Mouse (Mus musculus) mouse embryonic stem cell (cell line): ENCODE results near the gene Cant1.
"Not testable (repeated sequence)": the region's sequence is repeated elsewhere in the genome, so short reads cannot be mapped to it uniquely, and the experiment has no call there.

ENCODE experiments used
- in situ Hi-C, 2 experiments: fragments of 300-500 bp; cut with MboI; formaldehyde crosslinking; loops; 1 replicate in 1 of 2; 3 replicates in 1 of 2; pipeline ENCODE4 v1.14.3; 2019 to 2020; ENCODE audit warnings: low sequenced_read_pairs in 2 of 2, low pct_unique_long_range_greater_than_20kb in 1 of 2, mixed read lengths in 1 of 2; ENCODE audit not compliant: unreplicated experiment in 1 of 2

Gene Cant1

DNA sequence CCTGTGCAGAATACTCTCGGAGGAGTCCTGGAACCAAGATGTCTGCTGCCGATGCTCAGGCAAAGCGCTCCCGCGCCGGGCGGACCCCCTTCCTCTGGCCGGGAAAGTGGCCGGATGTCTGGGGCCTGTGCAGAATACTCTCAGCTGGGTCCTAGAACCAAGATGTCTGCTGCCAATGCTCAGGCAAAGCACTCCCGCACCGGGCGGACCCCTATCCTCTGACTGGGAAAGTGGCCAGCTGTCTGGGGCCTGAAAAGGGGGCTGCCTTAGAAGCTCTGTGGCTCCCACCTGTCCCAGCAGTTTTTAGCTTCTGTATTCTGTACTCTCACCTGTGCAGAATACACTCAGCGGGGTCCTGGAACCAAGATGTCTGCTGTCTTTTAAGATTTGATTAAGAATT is 31.1 kb downstream of the Cant1 start:
- in situ Hi-C loops: not testable (repeated sequence)

DNA sequence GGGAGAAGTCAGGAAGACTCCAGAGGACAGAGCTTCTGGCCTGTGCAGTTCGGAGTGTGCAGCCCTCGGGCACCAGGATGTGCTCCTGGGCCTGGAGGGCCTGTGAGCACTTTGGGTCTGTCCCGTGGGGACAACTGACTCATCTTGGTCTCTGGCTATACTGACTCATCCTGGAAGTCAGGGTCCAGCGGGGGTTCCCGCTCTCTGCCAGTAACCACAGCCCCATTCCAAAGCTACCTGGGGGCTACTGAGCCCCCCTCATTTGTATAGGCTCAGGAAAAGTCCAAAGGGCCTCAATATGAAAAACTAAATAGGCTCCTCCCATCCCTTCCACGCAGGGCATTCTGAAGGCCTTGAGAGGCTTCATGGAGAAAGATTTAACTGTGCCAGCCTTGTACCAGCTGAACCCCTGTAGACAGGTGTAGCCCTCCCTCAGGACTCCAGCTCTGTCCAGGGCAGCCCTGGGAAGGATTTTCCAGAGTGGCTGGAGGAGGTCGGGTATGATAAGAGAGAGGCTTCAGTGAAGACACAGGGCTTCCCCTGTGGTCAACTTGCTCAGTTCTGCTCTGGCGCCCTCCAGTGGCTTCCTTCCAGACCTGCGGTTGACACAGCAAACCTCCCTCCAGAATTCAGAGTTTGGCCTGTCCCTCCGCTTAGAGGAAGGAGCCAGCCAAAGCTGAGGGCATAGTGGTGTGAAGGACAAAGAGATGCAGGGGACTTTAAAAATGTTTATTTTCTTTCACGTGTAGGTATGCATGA is 39.5 kb downstream of the Cant1 start:
- in situ Hi-C loops: no loop called here

DNA sequence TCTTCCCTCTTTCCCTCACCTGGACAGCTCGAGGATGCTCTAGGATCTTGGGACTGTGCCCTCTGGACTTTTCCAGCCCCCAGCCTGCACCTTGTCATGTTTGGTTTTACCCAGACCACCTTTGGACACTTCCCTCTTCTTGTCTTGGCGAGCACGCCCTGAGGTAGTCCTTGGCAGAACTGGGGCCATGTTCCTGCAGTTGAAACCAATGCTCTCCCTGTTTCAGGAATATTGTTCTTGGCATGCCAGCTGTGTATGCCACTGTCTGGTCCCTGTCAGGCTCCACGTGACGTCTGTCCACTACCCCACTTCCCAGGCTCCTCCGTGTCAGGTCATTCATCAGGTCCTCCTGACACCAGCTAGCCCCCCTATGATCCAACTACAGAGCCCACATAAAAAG is 40.2 kb downstream of the Cant1 start:
- in situ Hi-C loops: no loop called here

DNA sequence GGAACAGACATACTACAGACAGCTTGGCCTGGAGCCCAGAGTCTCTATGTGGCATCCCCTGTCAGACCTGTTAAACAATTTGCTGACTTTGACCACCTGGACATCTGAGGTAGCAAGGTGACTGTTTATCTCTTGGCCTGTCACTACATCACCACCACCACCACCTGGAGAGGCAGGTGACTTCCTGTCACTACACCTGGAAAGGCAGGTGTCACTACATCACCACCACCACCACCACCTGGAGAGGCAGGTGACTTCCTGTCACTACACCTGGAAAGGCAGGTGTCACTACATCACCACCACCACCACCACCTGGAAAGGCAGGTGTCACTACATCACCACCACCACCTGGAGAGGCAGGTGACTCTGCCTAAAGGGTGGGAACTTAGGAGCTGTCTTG is 42.6 kb downstream of the Cant1 start:
- in situ Hi-C loops: not testable (repeated sequence)

DNA sequence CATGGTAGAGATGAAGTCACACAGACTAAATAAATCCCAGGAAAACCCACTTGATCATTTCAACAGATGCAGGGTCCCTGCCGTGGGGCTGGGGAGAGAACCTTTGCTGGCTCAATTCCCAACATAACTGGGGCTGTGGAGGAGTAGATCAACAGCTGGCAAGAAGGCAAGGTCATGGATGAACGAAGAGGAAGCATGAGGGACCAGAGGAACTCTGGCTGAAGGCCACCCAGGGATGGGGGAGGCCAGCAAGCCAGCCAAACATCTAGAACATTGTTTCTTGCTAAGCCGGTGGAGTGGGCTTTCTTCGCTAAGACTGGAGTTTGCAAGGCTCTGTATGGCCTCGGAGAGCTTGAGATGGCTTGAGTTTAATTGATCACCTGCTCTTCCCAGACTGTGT is 43.0 kb downstream of the Cant1 start:
- in situ Hi-C loops: no loop called here

DNA sequence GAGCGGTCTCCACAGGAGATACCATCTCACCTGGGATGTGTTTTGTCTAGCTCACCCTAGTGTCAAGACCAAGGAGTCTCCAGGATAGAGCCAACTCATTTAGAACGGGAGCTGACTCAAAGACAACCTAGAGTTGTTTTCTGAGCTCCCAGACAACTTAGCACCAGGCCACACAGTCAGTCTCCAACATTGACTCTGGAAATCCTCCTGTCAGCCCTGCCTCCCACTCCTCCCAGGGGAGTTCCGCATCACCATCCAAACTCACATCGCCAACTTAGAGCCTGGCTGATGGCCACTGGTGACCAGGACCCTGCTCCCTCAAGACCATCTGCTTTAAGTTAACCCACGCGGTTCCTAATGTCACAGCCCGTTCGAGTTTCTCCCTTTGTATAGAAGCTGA is 43.4 kb downstream of the Cant1 start:
- in situ Hi-C loops: no loop called here

DNA sequence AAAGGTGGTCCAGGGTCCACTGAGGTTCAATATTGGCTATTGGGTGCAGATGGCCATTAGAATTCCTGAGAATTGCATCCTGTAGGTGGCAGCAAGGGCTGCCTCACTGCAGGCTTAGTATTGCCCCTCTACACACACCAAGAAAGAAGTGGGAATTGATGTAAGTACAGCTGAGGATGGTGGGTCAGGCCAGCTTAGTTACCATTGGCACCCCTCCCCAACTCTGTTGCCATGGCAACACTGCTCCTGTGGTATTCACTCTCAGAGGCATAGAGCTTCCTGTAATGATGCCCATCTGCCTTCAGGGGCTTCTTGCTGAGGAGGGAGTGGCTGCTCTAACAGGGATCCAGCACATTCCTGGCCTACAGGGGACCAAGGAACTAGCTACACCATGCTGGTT is 43.9 kb downstream of the Cant1 start:
- in situ Hi-C loops: no loop called here

DNA sequence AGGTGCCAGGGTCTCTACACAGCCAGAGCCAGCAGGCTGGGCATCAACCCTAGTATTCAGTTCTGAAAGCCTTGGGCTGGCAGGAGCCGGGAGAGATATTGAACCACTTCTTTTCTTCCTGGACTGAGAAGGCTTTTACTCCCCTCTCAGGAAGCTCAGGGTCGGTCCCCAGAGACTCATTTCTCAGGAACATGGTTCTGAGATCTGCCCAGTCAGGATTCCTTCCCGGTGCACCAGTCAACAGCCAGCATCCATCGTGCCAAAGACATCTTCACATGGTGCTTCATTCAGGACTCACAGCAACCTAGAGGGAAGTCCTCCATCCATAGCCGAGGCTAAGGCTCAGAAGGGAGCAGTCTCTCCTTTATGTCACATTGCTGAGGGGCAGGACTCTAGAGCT is 44.4 kb downstream of the Cant1 start:
- in situ Hi-C loops: loop anchor here in 1 of 2 experiments (5.0 kb wide), 1 partner anchor 52 kb away; no protein-coding TSS in a partner anchor

DNA sequence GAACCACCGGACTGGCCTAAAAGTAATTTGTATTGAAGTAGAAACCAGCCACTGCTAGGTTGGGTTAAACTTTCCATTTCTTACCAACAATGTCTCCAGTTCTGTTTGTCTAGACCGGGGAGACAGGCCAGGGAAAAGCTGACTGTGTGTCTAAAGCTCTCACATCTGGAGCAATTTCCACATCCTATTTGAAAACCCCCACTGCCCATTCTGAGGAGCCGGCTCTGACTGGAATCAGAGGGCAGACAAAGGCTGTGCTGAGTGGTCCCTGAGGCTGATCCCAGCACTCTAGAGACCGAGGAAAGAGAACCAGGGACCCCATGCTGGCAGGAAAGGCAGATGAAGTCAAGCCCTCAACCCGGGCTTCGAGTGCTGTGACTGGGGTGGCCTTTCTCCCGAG is 46.2 kb downstream of the Cant1 start:
- in situ Hi-C loops: loop anchor here in 1 of 2 experiments (5.0 kb wide), 1 partner anchor 50 kb away; no protein-coding TSS in a partner anchor

DNA sequence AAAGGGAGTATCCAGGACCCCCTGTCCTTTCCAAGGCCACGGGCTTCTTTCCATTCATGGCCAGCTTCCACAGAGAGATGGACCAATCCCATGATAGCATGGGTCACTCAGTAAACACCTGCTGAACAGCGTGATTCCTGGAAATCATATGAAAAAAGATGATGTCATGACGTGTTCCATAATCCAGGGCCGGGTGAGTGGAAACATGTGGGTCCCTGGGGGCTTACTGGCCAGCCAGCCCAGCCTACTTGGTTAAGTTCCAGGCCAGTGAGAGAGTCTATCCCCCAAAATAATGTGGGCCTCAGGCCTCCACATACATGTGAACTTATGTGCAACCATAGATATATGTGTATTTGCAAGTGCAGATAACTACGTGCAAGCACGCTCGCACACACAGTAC is 47.0 kb downstream of the Cant1 start:
- in situ Hi-C loops: loop anchor here in 1 of 2 experiments (5.0 kb wide), 1 partner anchor 50 kb away; no protein-coding TSS in a partner anchor

DNA sequence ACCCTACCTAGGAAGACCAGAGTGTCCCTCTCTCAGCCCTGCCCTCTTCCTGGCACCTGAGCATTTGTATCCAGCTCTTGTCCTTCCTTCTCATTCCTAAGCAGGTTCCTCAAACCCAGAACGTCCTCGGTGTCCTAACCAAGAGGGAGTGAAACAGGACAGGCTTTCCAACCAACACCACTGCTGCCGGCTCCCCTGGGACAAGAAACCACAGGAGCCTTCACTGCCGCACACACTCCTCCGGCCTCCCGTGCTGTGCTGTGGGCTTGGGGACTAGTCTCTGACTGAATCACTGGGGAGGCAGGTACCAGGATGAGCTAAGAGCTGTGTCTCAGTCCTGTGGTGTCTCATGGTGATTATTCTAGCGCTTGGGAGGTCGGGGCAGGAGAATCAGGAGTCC is 49.2 kb downstream of the Cant1 start:
- in situ Hi-C loops: loop anchor here in 1 of 2 experiments (5.0 kb wide), 1 partner anchor 47 kb away; no protein-coding TSS in a partner anchor

DNA sequence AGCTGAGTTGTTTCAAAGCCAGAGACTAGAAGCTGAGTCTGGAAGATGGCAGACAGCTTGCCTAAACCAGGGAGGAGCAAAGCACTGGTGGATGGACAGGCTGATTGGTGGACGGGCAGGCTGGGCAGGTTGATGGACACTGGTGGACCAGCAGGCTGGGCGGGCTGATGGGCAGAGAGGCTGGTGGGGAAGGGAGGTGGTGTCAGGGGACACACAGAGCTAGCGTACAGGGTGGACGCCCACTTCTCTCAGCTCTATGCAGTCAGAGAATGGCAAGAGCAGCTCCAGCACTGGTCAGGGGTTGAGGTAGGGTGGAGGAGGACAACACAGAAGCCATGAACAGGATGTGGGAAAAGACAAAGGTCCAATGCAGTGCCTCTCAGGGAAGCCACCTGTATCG is 49.6 kb downstream of the Cant1 start:
- in situ Hi-C loops: no loop called here

DNA sequence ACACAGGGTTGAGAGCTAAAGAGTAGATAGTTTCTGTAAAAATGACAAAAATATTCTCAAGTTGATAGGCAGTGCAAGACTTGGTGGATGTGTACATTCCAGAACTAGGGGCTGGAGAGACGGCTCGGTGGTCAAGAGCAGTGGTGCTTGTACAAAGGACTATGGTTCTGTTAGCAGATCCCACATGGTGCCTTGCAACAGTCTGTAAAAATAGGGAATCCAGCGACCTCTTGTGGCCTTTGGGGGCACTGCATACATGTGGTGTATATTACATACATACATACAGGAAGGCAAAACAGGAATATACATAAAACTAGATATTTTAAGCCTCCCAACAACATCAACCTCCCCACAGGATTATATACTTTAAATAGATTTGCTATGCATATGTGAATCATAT is 50.6 kb downstream of the Cant1 start:
- in situ Hi-C loops: no loop called here

DNA sequence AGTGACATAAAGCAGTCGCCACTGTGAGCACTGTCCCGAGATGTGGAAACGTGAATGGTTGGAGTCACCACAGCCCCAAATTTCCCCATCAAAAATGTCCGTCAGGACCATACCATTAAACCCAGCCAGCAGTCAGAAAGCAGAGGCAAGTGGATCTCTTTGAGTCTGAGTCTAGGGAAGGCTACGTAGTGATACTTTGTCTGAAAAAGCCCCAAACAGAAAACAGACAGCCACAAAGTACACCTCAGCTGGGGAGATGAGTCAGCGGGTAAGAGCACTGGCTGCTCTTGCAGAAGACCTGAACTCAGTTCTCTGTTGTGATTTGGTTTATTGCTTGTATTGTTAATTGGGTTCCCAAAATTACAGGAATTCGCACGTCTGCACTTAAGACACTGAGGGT is 52.3 kb downstream of the Cant1 start:
- in situ Hi-C loops: no loop called here

DNA sequence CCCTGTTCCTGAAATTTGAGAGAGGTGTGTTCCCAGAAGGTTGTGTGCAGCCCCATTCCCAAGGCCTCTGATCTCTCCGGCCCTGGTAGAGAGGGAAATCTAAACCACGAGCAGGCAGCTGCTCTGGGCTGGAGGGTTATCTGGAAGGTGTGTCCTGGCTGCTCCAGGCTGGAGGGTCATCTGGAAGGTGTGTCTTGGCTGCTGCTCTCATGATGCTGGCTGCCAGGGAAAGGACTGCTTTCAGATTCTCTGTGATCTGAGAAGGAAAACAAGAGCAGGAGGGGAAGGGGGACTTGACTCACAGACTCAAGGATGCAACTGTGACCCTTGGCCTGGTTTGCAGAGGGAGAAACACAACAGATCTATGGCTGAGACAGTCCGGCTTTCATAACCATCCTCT is 52.8 kb downstream of the Cant1 start:
- in situ Hi-C loops: no loop called here

DNA sequence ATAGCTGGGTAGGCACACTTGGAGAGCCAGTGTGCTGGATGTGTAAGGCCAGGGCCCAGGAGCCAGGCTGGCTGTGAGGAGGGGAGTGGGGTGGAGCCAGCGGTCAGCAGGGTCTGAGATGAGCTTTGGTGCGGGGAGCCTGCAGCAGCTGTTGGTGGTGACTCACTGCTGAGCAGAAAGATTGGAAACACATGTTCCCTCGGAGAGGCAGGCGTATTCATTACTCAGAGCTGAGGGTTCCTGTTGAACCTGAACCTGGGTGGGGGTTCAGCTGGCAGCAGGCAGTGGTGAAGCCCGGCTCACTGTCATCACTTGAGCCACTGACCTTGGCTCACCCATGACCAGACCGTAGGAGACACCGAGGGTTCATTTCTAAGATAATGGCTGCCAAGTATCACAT is 53.7 kb downstream of the Cant1 start:
- in situ Hi-C loops: no loop called here

DNA sequence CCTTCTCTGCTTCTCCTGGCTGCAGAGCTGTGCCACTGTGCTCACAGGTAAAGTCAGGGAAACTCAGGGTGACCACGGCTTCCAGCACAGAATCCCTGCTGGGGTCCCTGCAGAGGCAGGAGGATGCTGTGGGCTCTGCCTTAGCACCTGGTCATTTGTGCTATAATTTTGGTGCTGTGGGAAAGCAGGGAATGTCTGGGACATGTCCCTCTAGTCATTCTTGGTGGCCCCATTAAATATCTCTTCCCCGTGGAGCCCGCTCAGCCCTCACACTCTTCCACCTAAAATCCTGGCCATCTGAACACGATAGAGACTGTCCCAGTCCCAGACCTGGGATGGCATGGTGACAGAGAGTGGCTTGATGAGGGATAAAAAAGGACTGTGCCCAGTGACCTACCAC is 54.9 kb downstream of the Cant1 start:
- in situ Hi-C loops: loop anchor here in 1 of 2 experiments (5.0 kb wide), 1 partner anchor 37 kb away; no protein-coding TSS in a partner anchor

DNA sequence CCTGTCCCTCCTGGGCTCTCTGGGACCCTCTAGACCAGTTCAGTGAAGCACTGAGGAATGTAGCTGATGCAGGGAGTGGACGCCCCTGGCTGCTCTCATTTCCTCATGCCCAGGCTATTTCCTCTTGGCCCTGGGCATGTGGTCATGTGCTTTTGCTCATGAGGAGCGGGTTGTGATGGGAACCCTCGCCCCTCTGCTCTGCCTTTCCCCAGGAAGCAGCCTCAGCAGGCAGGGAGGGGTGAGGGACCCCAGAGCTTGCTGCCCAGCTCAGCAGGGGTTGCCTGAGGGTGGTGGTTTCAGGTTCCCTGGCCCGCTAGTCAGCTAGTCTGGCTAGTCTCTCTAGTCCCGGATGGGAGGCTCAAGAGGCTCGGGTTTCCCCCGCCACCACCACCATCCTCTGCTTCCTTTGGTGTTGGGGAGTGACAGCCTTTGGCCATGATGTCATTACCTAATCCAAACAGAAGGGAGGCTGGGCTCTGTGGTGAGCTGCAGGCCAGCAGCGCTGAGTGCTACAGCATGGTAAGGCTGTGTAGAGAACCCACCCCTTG is 55.8 kb downstream of the Cant1 start:
- in situ Hi-C loops: loop anchor here in 1 of 2 experiments (5.0 kb wide), 1 partner anchor 36 kb away; no protein-coding TSS in a partner anchor

DNA sequence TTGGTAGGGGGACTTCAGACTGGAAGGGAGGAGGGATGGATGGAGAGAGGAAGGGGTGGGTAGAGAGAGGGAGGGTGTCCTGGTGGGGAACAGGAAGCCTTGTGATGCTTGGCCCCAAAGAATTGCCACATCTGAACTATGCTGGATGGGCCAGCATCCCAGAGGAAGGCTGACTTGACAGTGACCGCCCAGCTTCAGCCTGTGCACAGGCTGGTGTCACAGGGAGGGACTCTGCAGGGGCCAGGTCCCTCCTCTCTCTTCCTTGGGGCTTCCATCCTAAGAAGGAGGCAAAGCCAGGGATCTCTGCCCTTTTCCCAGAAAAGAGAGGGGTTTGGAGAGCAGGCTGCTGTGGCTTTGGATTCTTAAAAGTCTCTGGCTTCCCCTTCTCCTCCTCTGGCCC is 56.4 kb downstream of the Cant1 start:
- in situ Hi-C loops: loop anchor here in 1 of 2 experiments (5.0 kb wide), 1 partner anchor 35 kb away; no protein-coding TSS in a partner anchor

DNA sequence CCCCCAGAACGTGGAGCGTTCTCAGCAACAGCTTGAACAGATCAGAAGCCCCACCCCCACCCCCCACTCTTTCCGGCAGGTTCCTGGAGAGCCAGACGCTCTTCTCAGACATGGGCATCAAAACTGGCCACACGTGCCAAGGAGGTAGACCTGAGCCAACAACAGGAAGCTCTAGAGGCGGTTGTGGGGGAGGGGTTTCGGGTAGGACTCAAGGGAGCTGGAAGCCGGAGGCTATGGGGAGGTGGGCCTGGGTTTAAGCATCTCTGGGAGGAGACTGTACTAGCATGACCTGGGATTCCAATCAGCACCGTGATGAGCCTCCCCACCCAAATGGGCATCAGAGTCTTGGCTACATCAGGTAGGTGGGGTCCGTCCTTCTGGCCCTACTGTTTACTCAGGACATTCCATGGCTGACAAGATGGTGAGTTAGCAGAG is 58.0 kb downstream of the Cant1 start:
- in situ Hi-C loops: loop anchor here in 1 of 2 experiments (5.0 kb wide), 1 partner anchor 34 kb away; no protein-coding TSS in a partner anchor
